Mouse (Mus musculus): ENCODE results near the gene Nop16.
"Not testable (repeated sequence)": the region's sequence is repeated elsewhere in the genome, so short reads cannot be mapped to it uniquely, and the experiment has no call there.

Gene Nop16

GRCm38 (mm10) chr13:54589996-54590951 lies at the start of gene Nop16, which contains the start of gene Higd2a:
Nop16 (minus strand) TSS chr13:54590090.
Higd2a (plus strand) TSS chr13:54590207.
- peak; percentile 91 to 96 for DNase-seq (ENCODE audit: low spot score in 2 of 2)

GRCm38 (mm10) chr13:54635011-54635410 lies 45.1 kb upstream of the Nop16 start:
- DNase-seq (ENCODE audit: low spot score in 2 of 2) = no peak

- DNase-seq (ENCODE audit: low spot score in 2 of 2) = no peak
Measured at GRCm38 (mm10) chr13:54632731-54633277, 42.9 kb upstream of the Nop16 start.

- DNase-seq (ENCODE audit: low spot score in 2 of 2) = no peak
Measured at GRCm38 (mm10) chr13:54629128-54629527, 39.2 kb upstream of the Nop16 start.

GRCm38 (mm10) chr13:54621960-54622521 lies 32.2 kb upstream of the Nop16 start:
- no peak for DNase-seq (ENCODE audit: low spot score in 2 of 2)

GRCm38 (mm10) chr13:54621155-54621932 lies 31.5 kb upstream of the Nop16 start, which contains the start of gene Faf2:
Faf2 (plus strand) TSS chr13:54621784.
- peak; percentile 99 to 100 for DNase-seq (ENCODE audit: low spot score in 2 of 2)

- DNase-seq (ENCODE audit: low spot score in 2 of 2) = no peak
Measured at GRCm38 (mm10) chr13:54616998-54617397, 27.1 kb upstream of the Nop16 start.

GRCm38 (mm10) chr13:54616307-54616706 lies 26.4 kb upstream of the Nop16 start:
- DNase-seq (ENCODE audit: low spot score in 2 of 2) = no peak

- DNase-seq (ENCODE audit: low spot score in 2 of 2) = not testable (repeated sequence)
Measured at GRCm38 (mm10) chr13:54613141-54613540, 23.3 kb upstream of the Nop16 start.

GRCm38 (mm10) chr13:54610972-54611754 lies 21.3 kb upstream of the Nop16 start, which contains the start of gene Cltb:
Cltb (minus strand) TSS chr13:54611344.
- peak; percentile 79 to 89 for DNase-seq (ENCODE audit: low spot score in 2 of 2)

- no peak for DNase-seq (ENCODE audit: low spot score in 2 of 2)
Measured at GRCm38 (mm10) chr13:54610613-54610971, 20.7 kb upstream of the Nop16 start.

GRCm38 (mm10) chr13:54609301-54609700 lies 19.4 kb upstream of the Nop16 start:
- no peak for DNase-seq (ENCODE audit: low spot score in 2 of 2)

- peak in 1 of 2 experiments; percentile 26 for DNase-seq (ENCODE audit: low spot score in 2 of 2)
Measured at GRCm38 (mm10) chr13:54608666-54609065, 18.8 kb upstream of the Nop16 start.

- DNase-seq (ENCODE audit: low spot score in 2 of 2) = no peak
Measured at GRCm38 (mm10) chr13:54608002-54608401, 18.1 kb upstream of the Nop16 start.

GRCm38 (mm10) chr13:54607204-54607603 lies 17.3 kb upstream of the Nop16 start:
- no peak for DNase-seq (ENCODE audit: low spot score in 2 of 2)

GRCm38 (mm10) chr13:54605426-54605825 lies 15.5 kb upstream of the Nop16 start:
- DNase-seq (ENCODE audit: low spot score in 2 of 2) = no peak

- no peak for DNase-seq (ENCODE audit: low spot score in 2 of 2)
Measured at GRCm38 (mm10) chr13:54604221-54604620, 14.3 kb upstream of the Nop16 start.

- no peak for DNase-seq (ENCODE audit: low spot score in 2 of 2)
Measured at GRCm38 (mm10) chr13:54603501-54603900, 13.6 kb upstream of the Nop16 start.

GRCm38 (mm10) chr13:54602639-54603111 lies 12.8 kb upstream of the Nop16 start:
- no peak for DNase-seq (ENCODE audit: low spot score in 2 of 2)

GRCm38 (mm10) chr13:54598622-54599143 lies 8.8 kb upstream of the Nop16 start:
- DNase-seq (ENCODE audit: low spot score in 2 of 2) = no peak
